Mouse (Mus musculus): ENCODE results near the gene Papln.

DNA sequence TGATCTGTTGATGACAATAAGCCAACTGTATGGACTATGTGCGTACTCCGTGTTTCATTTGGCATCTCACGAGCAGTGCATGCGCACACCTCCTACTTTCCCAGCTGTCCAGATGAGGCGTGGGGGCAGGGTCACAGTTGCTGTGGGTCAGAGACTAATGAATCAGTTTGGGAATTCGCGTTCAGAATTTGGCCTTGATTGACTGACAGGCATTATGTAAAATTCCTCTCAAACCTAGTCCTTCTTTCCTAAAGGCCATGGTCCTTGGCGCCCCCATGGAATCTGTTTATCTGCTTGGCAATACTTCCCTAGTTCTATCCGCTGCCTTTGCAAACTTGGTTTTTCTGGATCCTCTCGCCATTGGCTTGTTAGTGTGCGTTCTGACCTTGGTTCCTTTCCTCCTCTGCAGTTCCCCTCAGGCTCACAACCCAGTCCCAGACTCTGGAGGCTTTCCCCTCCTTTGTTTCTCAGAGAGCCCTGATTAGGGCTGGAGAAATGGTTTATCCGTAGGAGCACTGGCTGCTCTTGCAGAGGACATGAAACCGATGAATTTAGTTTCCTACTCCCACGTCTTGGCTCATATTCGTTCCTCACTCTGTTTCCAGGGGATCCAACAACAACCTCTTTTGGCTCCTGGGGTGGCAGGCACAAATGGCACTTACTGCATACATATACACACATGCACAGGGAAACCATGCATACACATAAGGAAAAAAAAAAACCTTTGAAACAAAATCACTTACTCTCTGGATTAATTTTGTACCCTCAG lies 46.8 kb upstream of the Papln start:
- TF ChIP-seq GABPA (IDR thresholded peaks at IDR 0.05; ENCODE audit: low read depth, low read length) (no peak), E2F4 (IDR thresholded peaks at IDR 0.05; ENCODE audit: borderline replicate concordance, low read depth, low read length) (no peak), CTCF (IDR thresholded peaks at IDR 0.05 in 2 of 3, conservative IDR thresholded peaks at IDR 0.05 in 1 of 3; ENCODE audit: control insufficient read depth in 1 of 3, insufficient read depth in 1 of 3, low read depth in 2 of 3, low read length in 3 of 3, poor library complexity in 1 of 3, severe bottlenecking in 1 of 3) (no peak), EP300 (IDR thresholded peaks at IDR 0.05; ENCODE audit: low read depth in 1 of 2, low read length in 2 of 2) (no peak), POLR2A (IDR thresholded peaks at IDR 0.05; ENCODE audit: control insufficient read depth in 1 of 2, insufficient read depth in 1 of 2, low read depth in 1 of 2, low read length in 2 of 2, poor library complexity in 1 of 2) (no peak), MAFK (IDR thresholded peaks at IDR 0.05; ENCODE audit: borderline replicate concordance, low read depth, low read length) (no peak), RCOR1 (IDR thresholded peaks at IDR 0.05; ENCODE audit: low read depth, low read length) (no peak)

Data from MEL (cell line).